Mouse (Mus musculus): Measurements from ENCODE around the gene Sugp2. TPM values are rescaled to one million over a fixed set of nuclear protein-coding genes. Genes with fewer than 3 reads are reported as not detected.

The Sugp2 gene
- total RNA-seq (2023), result 24.1 and 36.4 TPM in 2 replicates

DNA sequence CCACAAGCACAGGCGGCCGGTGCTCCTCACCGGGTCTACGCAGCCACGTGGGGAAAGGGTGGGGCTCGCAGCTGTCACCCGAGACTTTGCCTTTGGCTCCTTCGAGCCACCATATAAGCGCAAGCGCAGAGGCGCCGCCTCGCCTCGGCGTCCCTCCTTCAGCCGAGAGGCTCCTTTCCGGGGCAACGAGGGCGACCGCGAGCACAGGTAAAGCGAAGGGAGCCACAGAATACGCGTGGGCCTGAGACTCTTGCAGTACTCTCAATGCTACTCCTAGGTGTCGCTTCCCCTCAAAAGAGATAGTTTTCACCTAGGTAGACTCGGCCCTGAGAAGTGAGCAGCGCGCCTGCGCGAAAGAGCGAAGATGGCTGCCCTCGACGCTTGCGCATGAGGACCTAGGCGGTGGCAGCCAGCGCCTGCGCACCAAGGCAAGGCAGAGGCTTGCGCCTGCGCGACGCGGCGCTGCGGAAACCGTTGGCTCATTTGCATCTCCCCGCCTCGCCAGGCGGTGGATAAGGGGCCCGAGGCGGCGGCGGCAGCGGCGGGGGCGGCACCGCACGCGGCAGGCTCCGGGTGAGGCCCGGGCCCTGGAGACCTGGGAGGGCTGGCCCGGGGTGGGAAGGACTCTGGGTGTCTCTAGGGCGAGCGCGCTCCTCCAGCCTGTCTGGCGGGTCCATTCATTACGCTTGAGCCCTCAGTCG, at the start of gene Sugp2, which contains the start of gene Armc6:
Gene Sugp2, plus strand, starts transcription at position 147 of the 701 bp plus-strand sequence.
Gene Armc6, minus strand, starts transcription at position 387 of the 701 bp plus-strand sequence.

DNA sequence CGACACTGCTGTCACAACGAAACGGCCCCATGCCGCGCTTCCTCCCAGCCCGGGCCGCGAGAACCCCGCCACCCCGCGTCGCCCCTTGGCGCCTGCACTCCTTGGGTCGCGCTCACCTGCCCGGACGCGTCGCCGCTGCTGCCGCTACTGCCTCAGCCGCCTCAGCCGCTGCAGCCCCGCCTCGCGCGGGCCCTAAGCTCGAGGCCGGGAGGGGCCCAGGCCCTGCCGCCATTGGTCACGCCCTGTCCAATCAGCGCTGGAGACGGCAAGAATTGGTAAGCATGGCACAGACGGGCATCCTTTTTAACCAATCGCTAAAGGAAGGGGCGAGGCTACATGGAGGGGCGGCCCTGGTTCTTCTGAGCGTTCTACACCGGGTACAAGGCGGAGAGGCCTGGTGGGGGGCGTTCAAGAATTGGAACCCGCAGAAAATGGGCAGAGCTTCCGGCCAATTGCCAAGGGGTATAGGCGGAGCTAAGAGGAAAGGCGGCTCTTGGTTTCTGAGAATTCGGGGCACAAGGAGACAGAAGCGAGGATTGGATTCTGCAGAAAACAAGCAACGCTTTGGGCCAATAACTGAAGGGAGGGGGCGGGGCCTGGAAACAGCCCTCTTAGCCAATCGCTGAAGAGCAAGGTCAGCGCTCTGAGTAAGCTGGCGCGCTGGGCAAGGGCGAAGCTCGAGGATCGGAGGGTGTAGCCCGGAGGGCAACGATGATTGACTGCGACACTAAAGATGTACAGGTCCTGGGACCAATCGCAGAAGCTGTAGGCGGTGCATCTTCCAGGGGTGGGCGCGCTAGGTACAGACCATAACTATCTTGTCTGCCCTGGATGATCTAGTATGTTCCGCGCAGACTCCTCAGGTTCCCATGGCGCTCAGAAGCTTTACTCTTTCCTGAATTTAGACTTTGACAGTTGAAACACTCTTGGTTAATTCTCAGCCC, 21.6 kb upstream of the Sugp2 start, which contains the start of gene Slc25a42:
Gene Slc25a42, minus strand, starts transcription at position 194 of the 944 bp plus-strand sequence.

GRCm38 (mm10) chr8:70282603-70283135, 48.6 kb downstream of the Sugp2 start, which contains the start of gene Homer3:
Homer3 (plus strand) TSS chr8:70282827.

GRCm38 (mm10) chr8:70302358-70302890, 68.4 kb downstream of the Sugp2 start, which contains the start of the genes Ddx49 and Cope:
Ddx49 (minus strand) TSS chr8:70302489.
Cope (plus strand) TSS chr8:70302518.

DNA sequence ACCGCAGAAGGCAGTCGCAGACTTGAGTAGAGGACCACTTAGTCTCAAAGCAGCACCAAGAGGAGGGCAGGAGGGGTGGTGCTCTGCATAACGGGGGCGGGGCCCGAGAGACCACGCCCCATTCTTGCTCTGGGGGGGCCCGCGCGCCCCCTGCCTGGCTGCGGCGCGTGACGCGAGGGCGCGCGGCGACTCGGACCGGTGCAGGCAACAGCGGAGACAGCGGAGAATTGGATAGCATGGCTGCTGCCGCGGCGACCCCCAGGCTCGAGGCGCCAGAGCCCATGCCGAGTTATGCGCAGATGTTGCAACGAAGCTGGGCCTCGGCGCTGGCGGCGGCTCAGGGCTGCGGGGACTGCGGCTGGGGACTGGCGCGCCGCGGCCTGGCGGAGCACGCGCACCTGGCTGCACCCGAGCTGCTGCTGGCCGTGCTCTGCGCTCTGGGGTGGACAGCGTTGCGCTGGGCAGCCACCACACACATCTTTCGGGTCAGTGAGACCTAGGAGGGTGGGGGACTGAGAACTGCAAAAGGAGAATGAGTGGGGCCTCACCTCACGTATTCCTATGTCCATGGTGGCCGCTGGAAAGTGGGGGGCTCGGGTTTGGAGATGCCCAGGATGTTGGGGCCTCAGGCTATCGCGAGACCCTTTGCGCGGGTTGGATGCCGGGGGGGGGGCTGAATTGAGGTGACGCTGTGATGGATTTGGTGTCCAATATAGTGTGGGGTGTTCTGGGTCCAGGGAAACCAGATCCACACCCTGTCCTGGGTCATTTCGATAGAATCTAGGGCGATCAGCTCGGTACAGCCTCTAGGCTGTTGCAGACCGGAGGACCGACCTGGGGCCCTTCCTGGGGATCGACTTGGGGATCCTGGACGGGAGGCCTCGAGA, 81.8 kb downstream of the Sugp2 start, which contains the start of gene Cers1:
Gene Cers1, plus strand, starts transcription at position 152 of the 887 bp plus-strand sequence.

DNA sequence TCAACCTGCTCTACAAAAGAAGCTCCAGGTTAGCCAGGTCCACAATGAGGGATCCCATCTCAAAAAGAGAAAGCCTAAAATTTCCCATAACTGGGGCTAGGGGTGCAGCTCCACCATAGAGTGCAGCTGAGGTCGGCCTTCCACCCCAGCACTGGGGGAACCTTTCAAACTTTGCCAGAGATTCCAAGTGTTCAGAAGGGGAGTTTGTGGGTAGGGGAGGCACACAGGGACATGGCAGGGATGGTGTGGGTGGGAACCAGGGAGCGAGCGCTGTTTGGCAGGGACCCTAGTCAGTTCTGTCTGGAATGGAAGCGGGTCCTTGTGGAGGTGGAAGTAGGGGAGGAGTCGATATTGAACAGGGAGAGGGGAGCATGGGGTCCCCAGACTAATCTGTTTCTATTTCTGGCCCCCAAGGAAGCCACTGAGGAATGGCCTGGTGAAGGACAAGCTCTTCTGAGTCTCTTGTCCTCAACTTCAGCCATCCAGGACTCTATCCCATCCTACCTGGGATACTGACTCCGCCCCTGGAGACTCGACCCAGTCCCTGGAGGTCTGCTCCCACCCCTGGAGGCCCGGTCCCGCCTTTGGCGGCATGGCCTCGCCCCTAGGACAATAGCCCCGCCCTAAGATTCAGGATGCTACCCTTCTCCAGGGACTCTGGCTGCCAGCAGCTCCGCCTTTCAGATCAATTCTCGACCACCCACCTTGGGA, 95.3 kb downstream of the Sugp2 start, which contains the start of gene Gdf1:
Gene Gdf1, plus strand, starts transcription at position 694 of the 711 bp plus-strand sequence.

Other genes with a start within 250 kb of the Sugp2 start
- 63.0 and 64.7 TPM in 2 replicates for gene Gatad2a, start 237.8 kb upstream of the Sugp2 start, total RNA-seq (2023)
- gene Mau2, start 191.5 kb upstream of the Sugp2 start, total RNA-seq (2023), result 87.4 and 122 TPM in 2 replicates
- 28.8 and 31.6 TPM in 2 replicates for gene Sugp1, start 191.4 kb upstream of the Sugp2 start, total RNA-seq (2023)
- gene Tm6sf2, start 161.3 kb upstream of the Sugp2 start, total RNA-seq (2023), result not detected in 2 replicates
- not detected in 2 replicates for gene Hapln4, start 150.8 kb upstream of the Sugp2 start, total RNA-seq (2023)
- not detected in 2 replicates for gene Ncan, start 113.4 kb upstream of the Sugp2 start, total RNA-seq (2023)
- gene Nr2c2ap, start 102.9 kb upstream of the Sugp2 start, total RNA-seq (2023), result 7.5 and 11.2 TPM in 2 replicates
- 11.2 and 13.5 TPM in 2 replicates for gene Rfxank, start 95.1 kb upstream of the Sugp2 start, total RNA-seq (2023)
- 27.0 and 35.6 TPM in 2 replicates for gene Borcs8, start 94.7 kb upstream of the Sugp2 start, total RNA-seq (2023)
- gene Mef2b, start 94.5 kb upstream of the Sugp2 start, total RNA-seq (2023), result 0.95 and 1.1 TPM in 2 replicates
- gene Tmem161a, start 61.9 kb upstream of the Sugp2 start, total RNA-seq (2023), result 13.4 and 23.3 TPM in 2 replicates
- gene Slc25a42, start 21.9 kb upstream of the Sugp2 start, total RNA-seq (2023), result 1.9 and 2.1 TPM in 2 replicates
- 3.1 and 3.7 TPM in 2 replicates for gene Armc6, start 240 bp downstream of the Sugp2 start, total RNA-seq (2023)
- gene Homer3, start 48.6 kb downstream of the Sugp2 start, total RNA-seq (2023), result 7.0 and 8.6 TPM in 2 replicates
- gene Ddx49, start 68.3 kb downstream of the Sugp2 start, total RNA-seq (2023), result 25.3 and 36.1 TPM in 2 replicates
- gene Cope, start 68.3 kb downstream of the Sugp2 start, total RNA-seq (2023), result 80.2 and 91.6 TPM in 2 replicates
- not detected in 2 replicates for gene Cers1, start 81.5 kb downstream of the Sugp2 start, total RNA-seq (2023)
- gene Gdf1, start 95.6 kb downstream of the Sugp2 start, total RNA-seq (2023), result not detected in 2 replicates
- gene Upf1, start 119.1 kb downstream of the Sugp2 start, total RNA-seq (2023), result 47.2 and 53.6 TPM in 2 replicates
- gene Comp, start 139.3 kb downstream of the Sugp2 start, total RNA-seq (2023), result 0.19 TPM in 1 of 2 replicates, not detected in the other
- 3.2 and 9.3 TPM in 2 replicates for gene Crtc1, start 205.4 kb downstream of the Sugp2 start, total RNA-seq (2023)
- 1.6 and 1.9 TPM in 2 replicates for gene Klhl26, start 242.7 kb downstream of the Sugp2 start, total RNA-seq (2023)

All from neutrophil, adult 65 days (primary cell).